Mouse (Mus musculus): ENCODE results near the gene Phxr2.

The Phxr2 gene

DNA sequence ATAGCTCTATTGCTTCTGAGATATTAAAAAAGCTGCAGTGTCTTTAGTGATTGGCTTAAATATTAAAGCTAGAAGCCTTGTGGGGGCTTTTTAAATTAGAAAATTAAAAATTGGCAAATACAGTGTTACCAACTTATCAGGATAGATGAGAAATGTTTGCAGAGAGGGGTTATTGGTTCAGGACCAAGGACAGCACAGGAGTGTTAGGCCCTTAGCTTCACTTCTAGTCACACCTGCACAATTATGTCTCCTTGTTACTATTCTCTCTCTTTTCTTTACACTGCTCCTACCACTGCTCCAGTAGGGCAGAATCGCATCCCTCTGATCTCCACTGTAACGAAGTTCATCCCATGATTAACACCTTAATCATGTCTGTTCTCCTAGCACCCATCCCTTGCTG is 31.0 kb downstream of the Phxr2 start:
- DNase-seq (ENCODE audit: low read depth, low spot score) = no peak

- no peak for DNase-seq (ENCODE audit: low read depth, low spot score)
Measured at GRCm38 (mm10) chr10:99093364-99093763, 32.8 kb downstream of the Phxr2 start.

DNA sequence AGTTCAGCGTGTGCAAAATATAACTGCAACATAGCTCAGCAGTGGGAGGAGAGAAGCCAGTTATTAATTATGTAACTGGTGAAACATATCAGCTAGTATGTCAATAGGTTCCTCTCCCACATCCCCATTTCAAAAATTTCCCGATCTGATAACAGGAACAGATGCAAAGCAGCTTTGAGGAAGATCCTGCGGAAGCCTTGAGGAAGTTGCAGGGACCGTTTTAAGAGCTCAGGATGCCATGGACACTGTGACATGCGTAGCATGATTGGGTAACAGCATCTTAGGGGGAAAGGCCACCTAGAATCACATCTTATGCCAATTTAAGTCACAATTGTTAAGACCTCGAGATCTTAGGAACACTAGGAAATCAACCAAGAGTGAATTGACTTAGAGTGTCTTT is 36.2 kb downstream of the Phxr2 start:
- DNase-seq (ENCODE audit: low read depth, low spot score) = no peak

DNA sequence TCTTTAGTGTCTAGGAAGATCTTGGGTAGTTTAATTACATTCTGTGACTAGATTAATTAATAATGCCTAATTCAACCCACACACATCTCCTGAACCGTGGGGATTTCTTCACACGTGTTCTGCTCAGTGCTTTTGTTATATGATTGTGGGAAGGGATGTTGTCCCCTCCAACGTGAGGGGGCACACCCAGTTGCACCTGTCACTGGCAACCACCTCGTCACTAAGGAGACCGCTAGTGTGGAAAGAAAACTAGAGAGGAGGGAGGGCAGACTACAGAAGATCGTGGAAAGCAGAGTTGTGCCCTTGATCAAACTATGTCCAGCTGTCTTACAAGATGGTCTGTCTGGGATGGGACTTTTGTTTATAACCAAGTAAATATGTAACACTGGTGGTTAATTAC is 40.1 kb downstream of the Phxr2 start:
- no peak for DNase-seq (ENCODE audit: low read depth, low spot score)

DNA sequence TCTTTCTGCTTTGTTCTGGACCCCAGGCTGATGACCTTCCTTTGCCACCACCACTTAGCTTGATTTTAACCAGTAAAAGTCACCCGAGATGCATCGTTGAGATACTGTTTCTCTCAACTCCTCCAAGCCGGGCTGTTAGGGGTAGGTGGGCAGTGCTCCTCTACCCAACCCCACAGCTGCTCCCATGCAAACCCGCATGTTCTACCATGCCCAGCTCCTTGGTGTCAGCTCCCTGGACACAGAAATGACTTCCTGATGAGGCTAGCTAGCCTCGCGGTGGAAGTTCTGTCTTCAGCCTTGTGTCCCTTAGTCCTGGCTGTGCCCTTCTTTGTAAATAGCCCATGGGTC is 40.9 kb downstream of the Phxr2 start:
- DNase-seq (ENCODE audit: low read depth, low spot score) = no peak

DNA sequence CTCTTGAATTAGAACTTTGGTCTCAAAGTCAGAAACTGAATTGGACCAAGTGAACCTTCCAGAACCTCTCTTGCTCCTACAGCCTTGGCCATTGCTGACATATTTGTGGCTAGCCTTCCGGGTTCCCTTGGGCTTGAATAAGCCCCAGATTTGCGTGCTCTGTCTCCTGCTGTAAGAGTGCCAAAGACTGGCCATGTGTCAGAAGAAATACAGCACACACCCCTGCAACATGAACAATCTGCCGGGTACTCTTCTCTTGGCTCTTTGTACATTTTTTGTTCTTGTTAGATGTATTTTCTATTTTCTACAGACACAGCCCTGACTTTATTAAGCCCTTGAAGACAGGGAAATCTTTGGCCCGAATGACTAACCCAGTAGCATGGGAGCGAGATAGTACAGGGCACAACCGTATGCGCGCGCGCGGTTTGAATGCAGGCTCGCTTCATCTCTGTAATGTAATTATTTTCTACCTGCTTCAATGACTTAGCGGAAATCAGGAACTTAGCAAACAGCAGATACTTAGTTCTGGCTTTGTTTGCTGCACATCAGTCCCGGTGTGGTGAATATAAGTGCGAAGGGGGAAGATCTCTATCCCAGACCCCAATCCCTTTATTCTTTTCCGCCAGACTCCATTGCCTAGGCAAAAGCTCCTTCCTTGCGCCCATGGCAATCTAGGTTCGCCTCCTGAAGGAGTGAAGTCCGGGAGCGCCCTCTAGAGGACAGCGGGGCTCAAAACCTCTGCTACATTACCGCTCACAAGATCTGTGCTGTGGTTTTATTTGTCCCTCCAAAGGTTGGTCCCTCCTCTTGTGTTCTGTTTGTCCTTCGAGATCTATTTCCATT is 41.5 kb downstream of the Phxr2 start:
- peak; percentile 89 for DNase-seq (ENCODE audit: low read depth, low spot score)

GRCm38 (mm10) chr10:99083431-99084003 is 42.6 kb downstream of the Phxr2 start:
- no peak for DNase-seq (ENCODE audit: low read depth, low spot score)

- DNase-seq (ENCODE audit: low read depth, low spot score) = peak; percentile 29
Measured at GRCm38 (mm10) chr10:99081569-99081990, 44.5 kb downstream of the Phxr2 start.

DNA sequence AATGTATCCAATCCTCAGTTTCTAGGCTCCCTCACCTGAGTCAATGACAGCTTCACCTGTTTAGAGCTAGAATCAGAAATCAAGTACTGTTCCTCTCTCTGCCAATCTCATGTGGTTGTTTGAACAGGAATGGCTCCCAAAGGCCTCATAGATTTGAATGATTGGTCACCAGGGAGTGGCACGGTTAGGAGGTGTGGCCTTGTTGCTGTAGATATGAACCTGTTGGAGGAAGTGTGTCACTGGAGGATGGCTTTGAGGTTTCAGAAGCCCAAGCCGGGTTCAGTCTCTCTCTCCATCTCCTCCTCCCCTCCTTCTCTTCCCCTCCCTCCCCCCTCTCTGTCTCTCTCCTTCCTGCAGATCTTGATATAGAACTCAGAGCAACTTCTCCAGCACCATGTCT is 47.5 kb downstream of the Phxr2 start:
- DNase-seq (ENCODE audit: low read depth, low spot score) = no peak

DNA sequence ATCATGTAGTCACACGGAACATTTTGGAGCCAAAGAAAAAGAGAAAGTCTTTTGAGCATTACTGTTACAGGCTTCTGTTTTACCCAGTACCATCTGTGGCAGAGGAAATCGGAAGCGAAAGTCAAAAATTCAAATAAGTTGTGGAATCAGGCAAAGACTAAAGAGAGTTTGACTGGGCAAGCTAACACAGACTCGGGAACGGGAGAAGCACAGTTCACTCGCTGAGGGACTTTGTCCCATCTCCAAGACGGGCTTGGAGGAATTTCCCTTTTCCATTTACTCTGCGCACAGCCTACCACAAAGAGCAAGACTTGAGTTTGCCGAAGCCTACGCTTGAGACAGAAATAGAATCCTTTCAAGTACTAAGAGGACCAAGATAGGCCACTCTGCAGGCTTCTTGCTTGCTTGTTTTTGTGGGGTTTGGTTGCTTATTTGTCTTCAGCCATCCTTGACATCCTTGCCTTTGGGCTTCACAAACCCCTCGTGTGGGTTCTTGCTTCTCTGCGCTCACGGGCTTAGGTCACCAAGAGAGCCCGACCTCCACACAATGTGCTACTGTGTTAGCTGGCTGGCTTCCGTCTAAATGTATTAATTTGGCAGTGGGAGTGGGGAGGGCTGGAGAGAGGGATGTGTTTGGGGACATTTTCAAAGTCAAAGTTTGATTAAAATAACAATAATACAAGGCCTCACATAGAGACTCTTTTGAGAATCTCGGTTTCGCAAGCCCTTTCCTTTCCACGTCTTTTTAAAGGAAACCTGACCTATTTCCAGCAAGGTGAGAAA is 49.8 kb downstream of the Phxr2 start:
- no peak for DNase-seq (ENCODE audit: low read depth, low spot score)

Data from CD4-positive, CD25-positive, alpha-beta regulatory T cell, adult 2 months (primary cell).